Mouse (Mus musculus): Measurements from ENCODE around the gene Scgb1c1. TPM values are rescaled to one million over a fixed set of nuclear protein-coding genes. Genes with fewer than 3 reads are reported as not detected.

Gene Scgb1c1
- polyA plus RNA-seq, 1 experiment from 2014 or later = not detected

GRCm38 (mm10) chr7:140894031-140894430 lies 48.7 kb downstream of the Scgb1c1 start:
- H3K9ac ChIP-seq (replicated peaks; ENCODE audit: low read length) = no peak overlapping the region
- 92% methylated on average over 7 of the region's 7 CpGs for WGBS
- ATAC-seq (replicated peaks; ENCODE audit: insufficient number of reproducible peaks, low FRiP score, low TSS enrichment, low read depth) = no peak

GRCm38 (mm10) chr7:140894611-140895010 lies 49.3 kb downstream of the Scgb1c1 start:
- Histone ChIP-seq H3K36me3 (replicated peaks; ENCODE audit: control insufficient read depth, insufficient read depth, low read depth, low read length) (peaks cover 21% of the 10 kb centered on the region), H3K9ac (replicated peaks; ENCODE audit: low read length) (no peak overlapping the region)
- WGBS = 96% methylated on average over 3 of the region's 3 CpGs

More at GRCm38 (mm10) chr7:140894031-140894430, 48.7 kb downstream of the Scgb1c1 start:
- Histone ChIP-seq H3K36me3 (replicated peaks; ENCODE audit: control insufficient read depth, insufficient read depth, low read depth, low read length) (peaks cover 21% of the 10 kb centered on the region), H3K9me3 (replicated peaks; ENCODE audit: control insufficient read depth, low read length) (no peaks in the 10 kb centered on the region), H3K27ac (replicated peaks; ENCODE audit: low read depth, low read length) (no peak overlapping the region), H3K4me3 (ENCODE audit: low read depth, low read length) (no peak overlapping the region), H3K27me3 (ENCODE audit: control insufficient read depth, insufficient read depth, low read length) (no peaks in the 10 kb centered on the region), H3K4me2 (ENCODE audit: low read depth, low read length) (no peak overlapping the region), H3K4me1 (ENCODE audit: control insufficient read depth, insufficient read depth, low read length) (no peaks in the 10 kb centered on the region)
- no peak for DNase-seq (ENCODE audit: low spot score)

More at GRCm38 (mm10) chr7:140894611-140895010, 49.3 kb downstream of the Scgb1c1 start:
- no peak overlapping the region for H3K4me2 ChIP-seq (ENCODE audit: low read depth, low read length)
- H3K27me3 ChIP-seq (ENCODE audit: control insufficient read depth, insufficient read depth, low read length) = no peaks in the 10 kb centered on the region
- no peak overlapping the region for H3K27ac ChIP-seq (replicated peaks; ENCODE audit: low read depth, low read length)
- no peaks in the 10 kb centered on the region for H3K9me3 ChIP-seq (replicated peaks; ENCODE audit: control insufficient read depth, low read length)
- ATAC-seq (replicated peaks; ENCODE audit: insufficient number of reproducible peaks, low FRiP score, low TSS enrichment, low read depth) (no peak), DNase-seq (ENCODE audit: low spot score) (no peak)
- H3K4me3 ChIP-seq (ENCODE audit: low read depth, low read length) = no peak overlapping the region
- H3K4me1 ChIP-seq (ENCODE audit: control insufficient read depth, insufficient read depth, low read length) = no peaks in the 10 kb centered on the region

Other genes starting within 250 kb of the Scgb1c1 start
- not detected in 2 replicates for gene Olfr46, start 244.3 kb upstream of the Scgb1c1 start, polyA plus RNA-seq (2014; fragmentation: Nextera tagmentation; extraction: Ambion mirVana)
- not detected in 2 replicates for gene Olfr61, start 216.6 kb upstream of the Scgb1c1 start, polyA plus RNA-seq (2014; fragmentation: Nextera tagmentation; extraction: Ambion mirVana)
- gene Olfr53, start 199.1 kb upstream of the Scgb1c1 start, polyA plus RNA-seq (2014; fragmentation: Nextera tagmentation; extraction: Ambion mirVana) = not detected in 2 replicates
- not detected in 2 replicates for gene Olfr539, start 185.6 kb upstream of the Scgb1c1 start, polyA plus RNA-seq (2014; fragmentation: Nextera tagmentation; extraction: Ambion mirVana)
- not detected in 2 replicates for gene Olfr45, start 163.6 kb upstream of the Scgb1c1 start, polyA plus RNA-seq (2014; fragmentation: Nextera tagmentation; extraction: Ambion mirVana)
- gene Olfr541, start 148.3 kb upstream of the Scgb1c1 start, polyA plus RNA-seq (2014; fragmentation: Nextera tagmentation; extraction: Ambion mirVana) = not detected in 2 replicates
- not detected in 2 replicates for gene Cyp2e1, start 81.8 kb upstream of the Scgb1c1 start, polyA plus RNA-seq (2014; fragmentation: Nextera tagmentation; extraction: Ambion mirVana)
- gene Syce1, start 57.7 kb upstream of the Scgb1c1 start, polyA plus RNA-seq (2014; fragmentation: Nextera tagmentation; extraction: Ambion mirVana) = 0.14 and 0.38 TPM in 2 replicates
- gene Zfp941, start 23.4 kb upstream of the Scgb1c1 start, polyA plus RNA-seq (2014; fragmentation: Nextera tagmentation; extraction: Ambion mirVana) = 3.5 and 3.6 TPM in 2 replicates
- 1.1 and 1.3 TPM in 2 replicates for gene Urah, start 10.5 kb upstream of the Scgb1c1 start, polyA plus RNA-seq (2014; fragmentation: Nextera tagmentation; extraction: Ambion mirVana)
- not detected in 2 replicates for gene Odf3, start 2.3 kb downstream of the Scgb1c1 start, polyA plus RNA-seq (2014; fragmentation: Nextera tagmentation; extraction: Ambion mirVana)
- gene Gm45785, start 10.8 kb downstream of the Scgb1c1 start, polyA plus RNA-seq (2014; fragmentation: Nextera tagmentation; extraction: Ambion mirVana) = not detected in 2 replicates
- 56.7 and 58.3 TPM in 2 replicates for gene Ric8a, start 11.4 kb downstream of the Scgb1c1 start, polyA plus RNA-seq (2014; fragmentation: Nextera tagmentation; extraction: Ambion mirVana)
- gene Bet1l, start 12.0 kb downstream of the Scgb1c1 start, polyA plus RNA-seq (2014; fragmentation: Nextera tagmentation; extraction: Ambion mirVana) = 22.9 and 31.8 TPM in 2 replicates
- 185 and 195 TPM in 2 replicates for gene Psmd13, start 36.4 kb downstream of the Scgb1c1 start, polyA plus RNA-seq (2014; fragmentation: Nextera tagmentation; extraction: Ambion mirVana)
- 17.1 and 19.3 TPM in 2 replicates for gene Sirt3, start 36.8 kb downstream of the Scgb1c1 start, polyA plus RNA-seq (2014; fragmentation: Nextera tagmentation; extraction: Ambion mirVana)
- gene Cox8b, start 54.9 kb downstream of the Scgb1c1 start, polyA plus RNA-seq (2014; fragmentation: Nextera tagmentation; extraction: Ambion mirVana) = not detected in 2 replicates
- 0.07 TPM in 1 of 2 replicates, not detected in the other for gene Nlrp6, start 75.4 kb downstream of the Scgb1c1 start, polyA plus RNA-seq (2014; fragmentation: Nextera tagmentation; extraction: Ambion mirVana)
- gene Pgghg, start 95.8 kb downstream of the Scgb1c1 start, polyA plus RNA-seq (2014; fragmentation: Nextera tagmentation; extraction: Ambion mirVana) = 12.4 and 14.3 TPM in 2 replicates
- 0.38 and 0.78 TPM in 2 replicates for gene Ifitm5, start 104.7 kb downstream of the Scgb1c1 start, polyA plus RNA-seq (2014; fragmentation: Nextera tagmentation; extraction: Ambion mirVana)
- gene Gm45717, start 110.4 kb downstream of the Scgb1c1 start, polyA plus RNA-seq (2014; fragmentation: Nextera tagmentation; extraction: Ambion mirVana) = not detected in 2 replicates
- 595 and 632 TPM in 2 replicates for gene Ifitm2, start 110.4 kb downstream of the Scgb1c1 start, polyA plus RNA-seq (2014; fragmentation: Nextera tagmentation; extraction: Ambion mirVana)
- 19.9 and 20.1 TPM in 2 replicates for gene Ifitm1, start 121.7 kb downstream of the Scgb1c1 start, polyA plus RNA-seq (2014; fragmentation: Nextera tagmentation; extraction: Ambion mirVana)
- 29.8 and 36.5 TPM in 2 replicates for gene Ifitm3, start 165.2 kb downstream of the Scgb1c1 start, polyA plus RNA-seq (2014; fragmentation: Nextera tagmentation; extraction: Ambion mirVana)
- gene Ifitm6, start 172.4 kb downstream of the Scgb1c1 start, polyA plus RNA-seq (2014; fragmentation: Nextera tagmentation; extraction: Ambion mirVana) = not detected in 2 replicates
- not detected in 2 replicates for gene Gm17387, start 183.6 kb downstream of the Scgb1c1 start, polyA plus RNA-seq (2014; fragmentation: Nextera tagmentation; extraction: Ambion mirVana)
- gene B4galnt4, start 215.6 kb downstream of the Scgb1c1 start, polyA plus RNA-seq (2014; fragmentation: Nextera tagmentation; extraction: Ambion mirVana) = 15.8 and 19.4 TPM in 2 replicates
- gene Pkp3, start 232.7 kb downstream of the Scgb1c1 start, polyA plus RNA-seq (2014; fragmentation: Nextera tagmentation; extraction: Ambion mirVana) = 3.1 and 3.5 TPM in 2 replicates

Measured in embryonic facial prominence, embryonic 11.5 days (tissue).